Mouse (Mus musculus) thymus, postnatal 4 days (tissue): Measurements from ENCODE around the gene Rin2.

ENCODE experiments used
- DNase-seq: peaks from one replicate; pipeline ENCODE4 v3.0.0; 2021

Rin2 gene

GRCm38 (mm10) chr2:145794318-145794954 lies 119.4 kb downstream of the Rin2 start:
- peak; percentile 53 for DNase-seq

- DNase-seq, result no peak
Observed at GRCm38 (mm10) chr2:145797851-145798250, 122.8 kb downstream of the Rin2 start.

- DNase-seq, result no peak
Observed at GRCm38 (mm10) chr2:145798954-145799353, 123.9 kb downstream of the Rin2 start.

- DNase-seq, result no peak
Observed at GRCm38 (mm10) chr2:145801322-145802052, 126.5 kb downstream of the Rin2 start.

- no peak for DNase-seq
Observed at GRCm38 (mm10) chr2:145802626-145803025, 127.6 kb downstream of the Rin2 start.

- no peak for DNase-seq
Observed at GRCm38 (mm10) chr2:145803822-145804342, 128.9 kb downstream of the Rin2 start.

GRCm38 (mm10) chr2:145804524-145804923 lies 129.5 kb downstream of the Rin2 start:
- no peak for DNase-seq

GRCm38 (mm10) chr2:145807276-145807675 lies 132.3 kb downstream of the Rin2 start:
- no peak for DNase-seq

- no peak for DNase-seq
Observed at GRCm38 (mm10) chr2:145808251-145808650, 133.2 kb downstream of the Rin2 start.

- no peak for DNase-seq
Observed at GRCm38 (mm10) chr2:145808667-145809066, 133.7 kb downstream of the Rin2 start.

- peak; percentile 51 for DNase-seq
Observed at GRCm38 (mm10) chr2:145810676-145811075, 135.7 kb downstream of the Rin2 start.

GRCm38 (mm10) chr2:145812818-145813217 lies 137.8 kb downstream of the Rin2 start:
- no peak for DNase-seq

- DNase-seq, result no peak
Observed at GRCm38 (mm10) chr2:145817195-145817594, 142.2 kb downstream of the Rin2 start.

GRCm38 (mm10) chr2:145822013-145822782 lies 147.2 kb downstream of the Rin2 start:
- no peak for DNase-seq

GRCm38 (mm10) chr2:145822783-145823729 lies 148.0 kb downstream of the Rin2 start:
- no peak for DNase-seq

- no peak for DNase-seq
Observed at GRCm38 (mm10) chr2:145824749-145825148, 149.7 kb downstream of the Rin2 start.

- DNase-seq, result no peak
Observed at GRCm38 (mm10) chr2:145825221-145825620, 150.2 kb downstream of the Rin2 start.

GRCm38 (mm10) chr2:145827930-145828329 lies 152.9 kb downstream of the Rin2 start:
- DNase-seq, result no peak

GRCm38 (mm10) chr2:145828603-145829002 lies 153.6 kb downstream of the Rin2 start:
- no peak for DNase-seq

- DNase-seq, result no peak
Observed at GRCm38 (mm10) chr2:145829231-145829630, 154.2 kb downstream of the Rin2 start.

- no peak for DNase-seq
Observed at GRCm38 (mm10) chr2:145830417-145830816, 155.4 kb downstream of the Rin2 start.
